Mouse (Mus musculus): ENCODE results near the gene Trim63.

DNA sequence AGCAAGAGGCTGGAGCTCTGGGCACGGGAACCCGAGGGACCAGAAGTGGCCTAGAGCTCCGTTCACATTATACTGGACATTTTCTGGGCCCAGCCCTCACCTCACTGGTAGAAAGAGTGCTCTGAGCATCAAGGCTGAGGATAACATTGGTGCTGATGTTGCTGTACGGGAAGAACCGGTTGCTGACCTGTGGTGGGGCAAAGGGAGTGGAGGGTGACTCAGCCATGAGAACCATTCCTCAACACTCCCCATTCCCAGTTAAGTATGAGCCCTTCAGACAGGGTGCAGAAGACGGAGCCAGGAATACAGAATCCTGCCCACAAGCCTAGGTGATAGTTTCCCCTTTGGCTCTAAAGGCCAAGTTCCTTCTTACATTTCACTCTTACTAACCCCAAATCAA, 44.7 kb downstream of the Trim63 start:
- no peak for TF ChIP-seq CTCF (IDR thresholded peaks at IDR 0.05; ENCODE audit: low read depth)
- no peak for TF ChIP-seq EP300 (IDR thresholded peaks at IDR 0.05; ENCODE audit: low read depth)
